Comparison of ENCODE assay signal across 28 mouse cellular contexts in the genomic region with DNA sequence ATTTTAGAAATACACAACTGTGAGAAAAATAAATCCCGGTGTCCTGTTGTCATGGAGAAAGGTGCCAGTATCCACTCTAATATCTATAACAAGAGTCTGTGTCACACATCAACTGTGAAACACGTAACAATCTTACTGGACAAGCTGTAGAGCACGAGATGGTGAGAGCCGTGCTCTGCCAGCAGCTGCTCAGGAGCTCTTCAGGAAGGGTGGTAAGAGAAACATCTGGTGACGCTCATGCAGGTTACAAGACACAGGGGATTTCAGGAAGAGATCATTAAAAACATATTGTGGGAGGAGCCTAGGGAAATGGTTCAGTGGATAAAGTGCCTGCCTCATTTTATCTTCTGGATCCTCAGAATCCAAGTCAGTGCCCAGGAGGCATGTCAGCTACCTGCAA.
"Had no signal": no experiment of that assay in that cellular context is flagged by ENCODE, and none has a peak within 500 bp of the region (broad histone marks: within the 10 kb centered on the region; RNA-seq: fewer than 3 reads in every experiment).

No protein-coding gene starts in this region.

- H3K27ac ChIP-seq: embryonic facial prominence, embryonic 10.5 days; embryonic facial prominence, embryonic 12.5 days; embryonic facial prominence, embryonic 13.5 days; embryonic facial prominence, embryonic 15.5 days; forebrain, embryonic 10.5 days; forebrain, embryonic 12.5 days; forebrain, embryonic 13.5 days; forebrain, embryonic 15.5 days; gastrocnemius, adult 2 months; heart, adult 2 months had no signal

- DNase-seq: cerebellum, adult 2 months; cerebellum, adult 8-10 months; cerebellum, adult 9-10 months; cerebellum, adult 9-11 months; cerebellum, postnatal 10 days; cerebellum, postnatal 14 days; cerebellum, postnatal 25 days; cerebellum, postnatal 36 days; embryo, embryonic 11 days; forebrain, postnatal 0 days; gastrocnemius, adult 2 months; gastrocnemius, postnatal 10 days; gastrocnemius, postnatal 14 days; gastrocnemius, postnatal 25 days; gastrocnemius, postnatal 36 days; heart, adult 18-20 months; heart, adult 2 months had no signal

- H3K4me2 ChIP-seq: embryonic facial prominence, embryonic 12.5 days; embryonic facial prominence, embryonic 13.5 days; embryonic facial prominence, embryonic 15.5 days; forebrain, embryonic 12.5 days; forebrain, embryonic 13.5 days; forebrain, embryonic 15.5 days had no signal

- H3K36me3 ChIP-seq: embryonic facial prominence, embryonic 10.5 days; embryonic facial prominence, embryonic 12.5 days; embryonic facial prominence, embryonic 13.5 days; embryonic facial prominence, embryonic 15.5 days; forebrain, embryonic 10.5 days; forebrain, embryonic 12.5 days; forebrain, embryonic 15.5 days had no signal

- H3K27me3 ChIP-seq: embryonic facial prominence, embryonic 12.5 days; embryonic facial prominence, embryonic 13.5 days; embryonic facial prominence, embryonic 15.5 days; forebrain, embryonic 12.5 days; forebrain, embryonic 13.5 days; forebrain, embryonic 15.5 days had no signal

- H3K9me3 ChIP-seq: embryonic facial prominence, embryonic 10.5 days; embryonic facial prominence, embryonic 12.5 days; embryonic facial prominence, embryonic 13.5 days; embryonic facial prominence, embryonic 15.5 days; forebrain, embryonic 10.5 days; forebrain, embryonic 12.5 days; forebrain, embryonic 13.5 days; forebrain, embryonic 15.5 days had no signal

- ATAC-seq: forebrain, embryonic 13.5 days; forebrain, embryonic 14.5 days; forebrain, embryonic 15.5 days; forebrain, embryonic 16.5 days had no signal

- H3K4me1 ChIP-seq: embryonic facial prominence, embryonic 13.5 days; forebrain, embryonic 10.5 days; forebrain, embryonic 12.5 days; forebrain, embryonic 13.5 days; forebrain, embryonic 15.5 days had no signal

- H3K9ac ChIP-seq: embryonic facial prominence, embryonic 12.5 days; embryonic facial prominence, embryonic 13.5 days; embryonic facial prominence, embryonic 15.5 days; forebrain, embryonic 12.5 days; forebrain, embryonic 13.5 days; forebrain, embryonic 15.5 days; forebrain, postnatal 0 days had no signal

- H3K4me3 ChIP-seq: embryonic facial prominence, embryonic 10.5 days; embryonic facial prominence, embryonic 12.5 days; embryonic facial prominence, embryonic 13.5 days; embryonic facial prominence, embryonic 15.5 days; erythroblast, embryonic 14.5 days; forebrain, embryonic 10.5 days; forebrain, embryonic 12.5 days; forebrain, embryonic 13.5 days; forebrain, embryonic 15.5 days; gastrocnemius, adult 2 months; heart, adult 2 months had no signal
